Mouse (Mus musculus) cortical plate, adult 2 months (tissue): ENCODE measurements around the gene Echs1. TPM values are rescaled to one million over a fixed set of nuclear protein-coding genes. Genes with fewer than 3 reads are reported as not detected.
A peak's percentile ranks its signal among the peaks of the same experiment; 100 is the strongest.

Experiments used
- H3K27ac ChIP-seq: fragments of 200-500 bp; 2 replicates; pipeline ENCODE4 v1.5.1; 2012; ENCODE audit warnings: low read length, control low read depth, inconsistent platforms; ENCODE audit not compliant: insufficient read depth
- H3K4me1 ChIP-seq: fragments of 200-500 bp; 2 replicates; pipeline ENCODE4 v1.6.1; 2011; ENCODE audit warnings: low read length; ENCODE audit not compliant: control insufficient read depth, insufficient read depth
- H3K4me3 ChIP-seq: fragments of 200-500 bp; 2 replicates; pipeline ENCODE4 v1.5.1; 2011; ENCODE audit warnings: mild to moderate bottlenecking, low read length, control low read depth; ENCODE audit not compliant: insufficient read depth
- CTCF ChIP-seq: fragments of 200-500 bp; IDR thresholded peaks from 2 replicates; pipeline ENCODE4 v1.5.1; 2011; ENCODE audit warnings: mild to moderate bottlenecking, control low read depth, low read length; ENCODE audit not compliant: insufficient read depth; ENCODE audit errors: extremely low read depth
- POLR2A ChIP-seq: fragments of 200-500 bp; IDR thresholded peaks from 2 replicates; pipeline ENCODE4 v1.6.1; 2011; ENCODE audit warnings: mild to moderate bottlenecking, low read length, control low read depth; ENCODE audit not compliant: insufficient read depth; ENCODE audit errors: extremely low read depth
- polyA plus RNA-seq: library from polyadenylated mRNA; depleted of rRNA; stranded (reverse); fragments of >200 nt; gene quantifications from 2 replicates; pipeline ENCODE4 v1.2.3, GENCODE M21; 2012; rRNA removed

Echs1 gene
- polyA plus RNA-seq: 67.2 and 68.9 TPM in 2 replicates

- peak; percentile 77; the same call in 1 of the 2 replicates for TF ChIP-seq POLR2A
- no peak for TF ChIP-seq CTCF
- Histone ChIP-seq H3K4me1 (no peaks in the 10 kb centered on the region), H3K27ac (peak within 1 kb of the TSS; percentile 78), H3K4me3 (peak within 1 kb of the TSS; percentile 76)
Observed at GRCm38 (mm10) chr7:140116329-140117054, at the start of gene Echs1. Gene Echs1 (minus strand): TSS chr7:140116476.

GRCm38 (mm10) chr7:140164664-140165063, 48.4 kb upstream of the Echs1 start, which contains the start of gene Olfr522:
Gene Olfr522 (minus strand): TSS chr7:140164764.
- no peak within 1 kb of the TSS for H3K27ac ChIP-seq
- H3K4me1 ChIP-seq: peaks cover 3% of the 10 kb centered on the region; the same call in 1 of the 2 replicates
- H3K4me3 ChIP-seq: no peak within 1 kb of the TSS
- TF ChIP-seq CTCF (no peak), POLR2A (no peak)

- Histone ChIP-seq H3K4me1 (no peaks in the 10 kb centered on the region), H3K4me3 (no peak overlapping the region), H3K27ac (no peak overlapping the region)
- TF ChIP-seq POLR2A (no peak), CTCF (no peak)
Observed at GRCm38 (mm10) chr7:140160363-140160762, 44.1 kb upstream of the Echs1 start.

GRCm38 (mm10) chr7:140154218-140154927, 38.1 kb upstream of the Echs1 start, which contains the start of gene Sprn:
Gene Sprn (minus strand): TSS chr7:140154877.
- Histone ChIP-seq H3K27ac (peak within 1 kb of the TSS; percentile 89), H3K4me3 (peak within 1 kb of the TSS; percentile 82), H3K4me1 (peaks cover 3% of the 10 kb centered on the region)
- TF ChIP-seq CTCF (no peak), POLR2A (peak; percentile 87)

- Histone ChIP-seq H3K4me1 (peaks cover 3% of the 10 kb centered on the region), H3K27ac (peak overlapping the region; percentile 33), H3K4me3 (peak overlapping the region; percentile 82)
- TF ChIP-seq CTCF (no peak), POLR2A (no peak)
Observed at GRCm38 (mm10) chr7:140153829-140154217, 37.5 kb upstream of the Echs1 start.

GRCm38 (mm10) chr7:140153383-140153782, 37.1 kb upstream of the Echs1 start:
- Histone ChIP-seq H3K4me3 (peak overlapping the region; percentile 82), H3K27ac (peak overlapping the region; percentile 14), H3K4me1 (peaks cover 3% of the 10 kb centered on the region)
- peak; percentile 11; the same call in 1 of the 2 replicates for TF ChIP-seq POLR2A
- no peak for TF ChIP-seq CTCF

GRCm38 (mm10) chr7:140144550-140144949, 28.3 kb upstream of the Echs1 start:
- no peak overlapping the region for H3K4me3 ChIP-seq

GRCm38 (mm10) chr7:140141350-140141749, 25.1 kb upstream of the Echs1 start:
- Histone ChIP-seq H3K4me1 (peaks cover 2% of the 10 kb centered on the region; the same call in 1 of the 2 replicates), H3K4me3 (no peak overlapping the region)
- no peak for TF ChIP-seq POLR2A
- TF ChIP-seq CTCF: peak; percentile 73

More at GRCm38 (mm10) chr7:140144550-140144949, 28.3 kb upstream of the Echs1 start:
- H3K4me1 ChIP-seq: no peaks in the 10 kb centered on the region
- H3K27ac ChIP-seq: no peak overlapping the region
- TF ChIP-seq CTCF: no peak
- TF ChIP-seq POLR2A: no peak

GRCm38 (mm10) chr7:140138021-140138310, 21.7 kb upstream of the Echs1 start:
- Histone ChIP-seq H3K4me1 (peaks cover 2% of the 10 kb centered on the region; the same call in 1 of the 2 replicates), H3K4me3 (peak overlapping the region; percentile 60), H3K27ac (no peak overlapping the region)
- no peak for TF ChIP-seq POLR2A
- TF ChIP-seq CTCF: no peak

More at GRCm38 (mm10) chr7:140141350-140141749, 25.1 kb upstream of the Echs1 start:
- H3K27ac ChIP-seq: no peak overlapping the region
